Mouse (Mus musculus): ENCODE results near the gene Gm20479. TPM values are rescaled to one million over a fixed set of nuclear protein-coding genes. Genes with fewer than 3 reads are reported as not detected.

Gene Gm20479
- total RNA-seq, 2 experiments from 2014 or later, result not detected

DNA sequence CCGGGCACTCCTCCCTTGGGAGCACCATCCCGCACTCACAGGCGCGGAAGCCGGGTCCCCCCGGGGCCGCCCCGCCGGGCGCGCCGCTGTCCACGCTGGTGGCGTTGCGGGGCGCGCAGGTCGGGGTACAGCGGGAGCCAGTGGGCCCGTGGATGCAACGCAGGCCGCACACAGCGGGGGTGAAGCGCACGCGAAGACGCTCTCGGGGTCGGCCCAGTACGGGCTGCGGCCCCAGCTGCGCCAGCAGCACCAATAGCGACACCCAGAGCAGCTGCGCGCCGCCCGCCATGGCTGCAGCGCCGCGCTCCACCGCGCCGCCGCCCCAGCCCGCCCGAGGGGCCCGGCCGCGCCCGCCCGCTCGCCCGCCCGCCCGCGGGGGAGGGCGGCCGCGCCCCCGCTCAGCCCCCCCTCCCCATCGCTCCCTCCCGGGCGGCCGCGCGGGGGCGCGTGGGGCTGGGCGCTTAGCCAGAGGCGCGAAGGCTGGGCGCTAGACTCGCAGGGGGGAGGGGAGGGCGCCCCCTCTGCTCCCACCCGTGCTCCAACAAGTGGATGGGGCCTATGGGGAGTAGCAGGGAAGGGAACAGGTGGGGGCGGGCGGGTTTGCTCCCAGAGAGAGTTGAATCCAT lies 23.8 kb downstream of the Gm20479 start:
- no peak for DNase-seq

- DNase-seq, result peak; percentile 74 to 76
Observed at GRCm38 (mm10) chr7:27332353-27333199, 24.6 kb downstream of the Gm20479 start.

GRCm38 (mm10) chr7:27331854-27332253 lies 25.4 kb downstream of the Gm20479 start:
- DNase-seq, result no peak

DNA sequence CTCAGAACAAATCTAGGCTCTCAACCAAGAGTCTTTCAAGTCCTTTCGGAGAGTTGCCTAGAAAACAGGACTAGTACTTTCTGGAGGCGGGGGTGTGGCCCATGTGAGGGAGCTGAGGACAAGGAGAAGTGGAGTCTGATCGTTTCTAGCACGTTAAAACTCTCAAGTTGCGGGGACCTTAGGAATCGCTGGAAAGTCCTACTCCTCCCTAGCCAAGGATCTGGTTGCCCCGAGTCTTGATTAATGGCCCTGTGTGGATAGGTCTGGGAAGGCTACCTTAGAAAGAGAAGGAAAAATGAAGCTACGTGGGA lies 25.7 kb downstream of the Gm20479 start:
- DNase-seq, result no peak

GRCm38 (mm10) chr7:27330709-27331540 lies 26.3 kb downstream of the Gm20479 start:
- DNase-seq, result peak; percentile 62

- no peak for DNase-seq
Observed at GRCm38 (mm10) chr7:27329981-27330380, 27.2 kb downstream of the Gm20479 start.

GRCm38 (mm10) chr7:27329326-27329947 lies 27.8 kb downstream of the Gm20479 start:
- peak; percentile 73 to 77 for DNase-seq

- DNase-seq, result no peak
Observed at GRCm38 (mm10) chr7:27328648-27329047, 28.6 kb downstream of the Gm20479 start.

- no peak for DNase-seq
Observed at GRCm38 (mm10) chr7:27328161-27328560, 29.1 kb downstream of the Gm20479 start.

DNA sequence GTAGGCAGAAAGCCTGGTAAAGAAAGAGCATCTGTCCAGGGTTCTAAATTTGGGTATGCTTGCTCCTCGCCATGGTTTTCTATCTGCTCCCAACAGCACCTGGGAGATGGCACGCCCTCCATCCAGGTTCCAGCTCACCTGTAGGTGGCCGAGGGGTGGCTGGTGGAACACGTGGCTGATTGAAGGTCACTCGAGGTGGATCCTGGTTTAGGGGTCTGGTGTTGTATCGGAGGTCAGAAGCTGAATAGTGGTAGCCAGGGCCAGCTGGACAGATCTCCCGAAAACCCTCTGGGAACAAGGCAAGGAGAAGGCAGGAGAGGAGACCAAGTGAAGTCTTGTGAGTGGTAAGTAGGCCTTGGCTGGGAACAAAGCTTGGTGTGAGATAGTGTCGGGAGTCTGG lies 29.7 kb downstream of the Gm20479 start:
- no peak for DNase-seq

DNA sequence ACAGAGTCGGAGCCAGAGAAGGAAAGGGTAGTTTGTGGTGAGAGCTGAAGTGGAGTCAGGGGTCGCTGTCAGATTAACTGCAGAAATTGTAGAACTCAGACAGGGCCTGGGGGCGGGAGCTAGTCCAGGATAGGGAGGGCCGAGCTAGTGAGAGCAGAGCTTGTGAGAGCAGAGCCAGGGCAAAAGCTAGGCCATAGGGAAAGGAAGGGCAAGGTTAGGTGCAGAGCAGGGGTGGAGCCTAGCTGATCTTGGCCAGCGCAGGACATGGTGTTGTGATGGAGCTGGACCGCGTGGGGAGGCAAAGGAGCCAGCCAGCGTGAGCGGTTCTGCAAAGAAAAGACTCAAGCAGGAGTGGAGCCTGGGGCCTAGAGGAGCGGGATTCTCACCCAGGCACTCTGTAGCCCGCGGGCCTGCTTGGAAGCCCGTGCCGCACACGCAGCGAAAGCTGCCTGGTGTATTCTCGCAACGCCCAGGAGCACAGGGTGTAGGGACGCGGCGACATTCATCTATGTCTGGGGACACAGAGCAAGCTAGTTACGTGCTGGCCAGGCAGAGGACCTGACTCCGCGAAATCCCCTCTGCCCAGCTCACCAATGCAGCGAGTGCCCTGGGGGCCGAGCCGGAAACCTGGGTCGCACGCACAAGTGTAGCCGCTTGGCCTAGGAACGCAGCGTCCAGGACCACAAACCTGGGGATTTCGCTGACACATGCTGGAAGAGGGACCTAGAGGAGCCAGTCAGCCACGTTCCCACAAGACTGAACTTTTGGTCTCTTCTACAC lies 30.9 kb downstream of the Gm20479 start:
- DNase-seq, result no peak

DNA sequence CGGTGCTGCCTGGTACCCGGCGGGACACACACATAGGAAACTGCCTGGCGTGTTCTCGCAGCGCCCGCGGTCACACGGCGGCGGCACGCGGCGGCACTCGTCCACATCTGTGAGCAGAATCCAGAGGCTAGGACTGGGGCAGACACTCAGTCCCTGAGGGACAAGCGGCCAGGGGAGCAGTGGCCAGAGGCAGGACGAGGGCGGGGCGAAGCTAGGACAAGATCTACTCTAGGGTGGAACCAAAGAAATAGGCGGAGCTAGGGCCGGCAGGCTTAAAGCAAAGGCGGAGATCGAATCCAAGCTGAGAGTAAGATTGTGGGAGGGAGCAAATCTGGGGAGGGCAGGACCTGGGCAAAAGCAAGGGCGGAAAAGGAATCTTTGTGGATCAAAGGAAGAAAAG lies 31.5 kb downstream of the Gm20479 start:
- no peak for DNase-seq

- no peak for DNase-seq
Observed at GRCm38 (mm10) chr7:27324928-27325327, 32.3 kb downstream of the Gm20479 start.

- DNase-seq, result no peak
Observed at GRCm38 (mm10) chr7:27324161-27324560, 33.1 kb downstream of the Gm20479 start.

DNA sequence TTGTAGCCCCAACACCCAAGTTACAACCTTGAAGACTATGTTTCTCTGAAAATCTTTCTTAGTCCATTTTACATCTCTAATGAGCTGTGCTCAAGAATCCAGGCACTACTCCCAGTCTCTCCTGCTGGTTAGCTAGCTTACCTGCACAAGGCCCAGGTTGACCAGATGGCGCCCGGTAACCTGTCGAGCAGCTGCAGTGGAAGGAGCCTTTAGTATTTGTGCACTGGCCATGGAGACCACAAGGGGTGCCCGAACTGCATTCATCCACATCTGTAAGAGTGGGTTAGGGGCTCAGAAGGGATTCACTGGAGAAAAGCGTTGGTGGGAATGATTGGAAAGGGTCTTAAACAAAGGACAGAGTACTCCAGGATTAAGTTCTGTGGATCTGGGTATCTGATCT lies 34.2 kb downstream of the Gm20479 start:
- DNase-seq, result no peak

- DNase-seq, result no peak
Observed at GRCm38 (mm10) chr7:27322291-27322690, 34.9 kb downstream of the Gm20479 start.

DNA sequence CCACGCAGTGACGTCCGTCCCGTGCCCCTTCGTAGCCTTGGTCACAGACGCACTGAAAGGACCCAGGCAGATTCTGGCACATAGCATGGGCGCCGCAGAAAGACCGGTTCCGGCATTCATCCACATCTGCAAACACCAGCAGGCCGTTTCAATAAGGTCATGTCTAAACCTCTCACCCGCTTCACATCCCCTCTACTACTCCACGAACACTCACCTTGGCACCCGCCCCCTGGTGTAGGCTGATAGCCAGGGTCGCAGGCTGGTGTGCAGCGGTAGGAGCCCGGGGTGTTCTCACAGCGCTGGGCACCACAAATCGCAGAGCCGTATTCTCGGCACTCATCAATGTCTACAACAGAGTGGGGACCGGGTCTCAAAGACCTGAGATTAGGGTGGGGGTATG lies 37.8 kb downstream of the Gm20479 start:
- DNase-seq, result no peak

DNA sequence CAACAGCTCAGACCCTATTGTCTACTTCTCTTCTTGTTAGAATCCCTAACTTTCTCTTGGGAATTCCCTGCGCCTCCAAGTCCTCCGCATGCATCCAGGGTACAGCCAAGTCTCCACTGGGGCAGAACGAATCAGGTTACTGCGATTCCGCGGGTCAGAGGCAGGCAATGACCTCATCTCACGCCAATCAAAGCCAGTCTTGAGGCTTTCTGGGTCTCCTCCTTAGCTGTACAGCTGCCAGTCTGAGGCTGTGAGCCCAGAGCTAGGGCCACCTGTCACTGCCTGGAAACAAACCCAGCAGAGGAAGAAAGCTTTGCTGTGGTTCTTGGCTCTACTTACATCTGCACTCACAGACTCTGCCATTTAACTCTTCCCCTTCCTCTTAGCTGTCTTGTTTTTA lies 41.3 kb downstream of the Gm20479 start:
- DNase-seq, result no peak

GRCm38 (mm10) chr7:27314393-27314792 lies 42.8 kb downstream of the Gm20479 start:
- DNase-seq, result no peak

- no peak for DNase-seq
Observed at GRCm38 (mm10) chr7:27311651-27312284, 45.5 kb downstream of the Gm20479 start.

- DNase-seq, result no peak
Observed at GRCm38 (mm10) chr7:27310996-27311535, 46.2 kb downstream of the Gm20479 start.

Measured in layer of hippocampus, postnatal 36 days (tissue).